Mouse (Mus musculus): ENCODE results near the gene Dcxr.

- TF ChIP-seq CTCF (IDR thresholded peaks at IDR 0.05; ENCODE audit: control insufficient read depth, insufficient read depth, insufficient read length) (no peak), MYOG (IDR thresholded peaks at IDR 0.05; ENCODE audit: control insufficient read depth, extremely low read depth, insufficient read length) (no peak), MYOD1 (IDR thresholded peaks at IDR 0.05; ENCODE audit: control insufficient read depth, insufficient read length, low read depth) (no peak)
Measured at GRCm38 (mm10) chr11:120684086-120684485, 43.0 kb downstream of the Dcxr start.

Measured in C2C12 (cell line).